In genomic region chr19:6061021-6061533, GRCm38 (mm10) we compare ENCODE assay signal across 8 mouse cellular contexts. TPM values are rescaled to one million over a fixed set of nuclear protein-coding genes. Genes with fewer than 3 reads are reported as not detected.
DNase-seq lines count a peak whose midpoint lies in the region; ATAC-seq and TF ChIP-seq lines count a peak whose summit lies in the region.

Znhit2 (plus strand) TSS chr19:6061192.

- H3K27ac ChIP-seq in bone marrow, adult 2 months (ENCODE audit: control insufficient read depth, insufficient read depth, low read depth, low read length, poor library complexity) = peak within 1 kb of the TSS; percentile 98
- H3K27ac ChIP-seq in embryonic facial prominence, embryonic 15.5 days (replicated peaks) = peak within 1 kb of the TSS; percentile 96
- peak within 1 kb of the TSS; percentile 96 for H3K27ac ChIP-seq in kidney, embryonic 14.5 days (ENCODE audit: low read depth, low read length)
- peak within 1 kb of the TSS; percentile 94 for H3K27ac ChIP-seq in limb, embryonic 15.5 days

- H3K4me2 ChIP-seq in embryonic facial prominence, embryonic 15.5 days (replicated peaks) = peak within 1 kb of the TSS; percentile 96
- H3K4me2 ChIP-seq in kidney, embryonic 14.5 days (replicated peaks; ENCODE audit: low read depth, low read length) = peak within 1 kb of the TSS; percentile 100
- H3K4me2 ChIP-seq in limb, embryonic 15.5 days = peak within 1 kb of the TSS; percentile 94

- peak; percentile 79; the same call in 1 of the 2 replicates for TF ChIP-seq POLR2A in bone marrow, adult 2 months (IDR thresholded peaks at IDR 0.05; ENCODE audit: borderline replicate concordance, control insufficient read depth, low read depth, low read length)

- WGBS in bone marrow, adult 2 months = under 1% methylated on average over 58 of the region's 58 CpGs
- under 1% methylated on average over 58 of the region's 58 CpGs for WGBS in embryonic facial prominence, embryonic 15.5 days
- under 1% methylated on average over 58 of the region's 58 CpGs for WGBS in kidney, embryonic 14.5 days
- under 1% methylated on average over 58 of the region's 58 CpGs for WGBS in limb, embryonic 15.5 days

- no peaks in the 10 kb centered on the region for H3K27me3 ChIP-seq in embryonic facial prominence, embryonic 15.5 days
- H3K27me3 ChIP-seq in kidney, embryonic 14.5 days (ENCODE audit: control insufficient read depth, insufficient read depth, low read length) = no peaks in the 10 kb centered on the region
- H3K27me3 ChIP-seq in limb, embryonic 15.5 days = no peaks in the 10 kb centered on the region
- no peaks in the 10 kb centered on the region for H3K27me3 ChIP-seq in splenic B cell, adult 2 months (ENCODE audit: control insufficient read depth, insufficient read depth, low read length, poor library complexity, severe bottlenecking)

- ATAC-seq in embryonic facial prominence, embryonic 15.5 days (ENCODE audit: insufficient number of reproducible peaks, low FRiP score, low TSS enrichment, low read depth) = peak; percentile 81
- ATAC-seq in kidney, embryonic 14.5 days (ENCODE audit: low FRiP score, low TSS enrichment) = peak; percentile 63
- ATAC-seq in limb, embryonic 15.5 days (ENCODE audit: insufficient number of reproducible peaks, low FRiP score, low TSS enrichment, low read depth) = peak; percentile 70; the same call in 1 of the 2 replicates

- peaks cover 14% of the 10 kb centered on the region for H3K36me3 ChIP-seq in embryonic facial prominence, embryonic 15.5 days
- H3K36me3 ChIP-seq in kidney, embryonic 14.5 days (ENCODE audit: control insufficient read depth, insufficient read depth, low read length) = peaks cover 17% of the 10 kb centered on the region
- peaks cover 10% of the 10 kb centered on the region for H3K36me3 ChIP-seq in limb, embryonic 15.5 days
- peaks cover 3% of the 10 kb centered on the region for H3K36me3 ChIP-seq in splenic B cell, adult 2 months (ENCODE audit: control insufficient read depth, insufficient read depth, low read length, poor library complexity, severe bottlenecking)

- peak within 1 kb of the TSS; percentile 97 for H3K9ac ChIP-seq in embryonic facial prominence, embryonic 15.5 days
- peak within 1 kb of the TSS; percentile 95 for H3K9ac ChIP-seq in kidney, embryonic 14.5 days (ENCODE audit: low read depth, low read length)
- H3K9ac ChIP-seq in limb, embryonic 15.5 days = peak within 1 kb of the TSS; percentile 86

- no peaks in the 10 kb centered on the region for H3K9me3 ChIP-seq in embryonic facial prominence, embryonic 15.5 days (replicated peaks)
- H3K9me3 ChIP-seq in kidney, embryonic 14.5 days (ENCODE audit: control insufficient read depth, low read length) = no peaks in the 10 kb centered on the region
- no peaks in the 10 kb centered on the region for H3K9me3 ChIP-seq in limb, embryonic 15.5 days

- peak within 1 kb of the TSS; percentile 84 for H3K4me3 ChIP-seq in bone marrow, adult 2 months (replicated peaks; ENCODE audit: control insufficient read depth, low read depth, low read length)
- H3K4me3 ChIP-seq in embryonic facial prominence, embryonic 15.5 days (replicated peaks) = peak within 1 kb of the TSS; percentile 86
- peak within 1 kb of the TSS; percentile 90 for H3K4me3 ChIP-seq in kidney, embryonic 14.5 days (ENCODE audit: low read length)
- peak within 1 kb of the TSS; percentile 85 for H3K4me3 ChIP-seq in limb, embryonic 15.5 days

- H3K4me1 ChIP-seq in bone marrow, adult 2 months (ENCODE audit: control insufficient read depth, insufficient read depth, low read length) = peaks cover 3% of the 10 kb centered on the region
- H3K4me1 ChIP-seq in embryonic facial prominence, embryonic 15.5 days = peaks cover 41% of the 10 kb centered on the region
- peaks cover 16% of the 10 kb centered on the region for H3K4me1 ChIP-seq in kidney, embryonic 14.5 days (ENCODE audit: control insufficient read depth, insufficient read depth, low read length)
- peaks cover 35% of the 10 kb centered on the region for H3K4me1 ChIP-seq in limb, embryonic 15.5 days

- TF ChIP-seq CTCF in bone marrow, adult 2 months (IDR thresholded peaks at IDR 0.05; ENCODE audit: control insufficient read depth, insufficient read depth, low read length) = no peak

- DNase-seq in A20 (ENCODE audit: low read depth, low spot score) = peak; percentile 95
- DNase-seq in heart, adult 9 months (ENCODE audit: low spot score in 2 of 2) = peak; percentile 94 to 97
- peak; percentile 82 to 87 for DNase-seq in monocyte, adult 2 months (ENCODE audit: low read depth in 1 of 2, low spot score in 2 of 2)
- DNase-seq in splenic B cell, adult 2 months (ENCODE audit: low read depth, low spot score) = peak; percentile 94

RNA-seq across cellular contexts. Expression of gene Znhit2, which starts in this region (rescaled TPM):
- 8.4 and 14.3 TPM in 2 replicates for polyA plus RNA-seq in bone marrow, adult 2 months (2011; ENCODE audit: insufficient read depth, insufficient read length, low replicate concordance, missing spikeins)
- 37.1 and 41.1 TPM in 2 replicates for polyA plus RNA-seq in embryonic facial prominence, embryonic 15.5 days (2015; fragmentation: Nextera tagmentation; extraction: Ambion mirVana)
- polyA plus RNA-seq in kidney, embryonic 14.5 days (2014; fragmentation: Nextera tagmentation; extraction: Ambion mirVana) = 38.6 and 44.4 TPM in 2 replicates
- polyA plus RNA-seq in limb, embryonic 15.5 days (2015; fragmentation: Nextera tagmentation; extraction: Ambion mirVana) = 33.0 and 33.6 TPM in 2 replicates

Comparison
In these comparisons a context has a peak if more than half of its experiments do, and no peak if none do; other contexts are left out.
1. Peak in every context shown above with its lines: DNase-seq, ATAC-seq, H3K4me3 ChIP-seq and H3K27ac ChIP-seq.